Mouse (Mus musculus): ENCODE results near the gene Ccdc136.
A peak's percentile ranks its signal among the peaks of the same experiment; 100 is the strongest.

Ccdc136 gene

GRCm38 (mm10) chr6:29439251-29439650 lies 43.1 kb downstream of the Ccdc136 start:
- DNase-seq (ENCODE audit: low spot score) = no peak

- no peak for DNase-seq (ENCODE audit: low spot score)
Observed at GRCm38 (mm10) chr6:29439789-29440188, 43.7 kb downstream of the Ccdc136 start.

GRCm38 (mm10) chr6:29444773-29445172 lies 48.7 kb downstream of the Ccdc136 start:
- DNase-seq (ENCODE audit: low spot score) = no peak

GRCm38 (mm10) chr6:29445354-29445753 lies 49.2 kb downstream of the Ccdc136 start:
- DNase-seq (ENCODE audit: low spot score) = no peak

GRCm38 (mm10) chr6:29449858-29450257 lies 53.7 kb downstream of the Ccdc136 start:
- no peak for DNase-seq (ENCODE audit: low spot score)

- no peak for DNase-seq (ENCODE audit: low spot score)
Observed at GRCm38 (mm10) chr6:29450667-29451066, 54.6 kb downstream of the Ccdc136 start.

GRCm38 (mm10) chr6:29461502-29461901 lies 65.4 kb downstream of the Ccdc136 start:
- no peak for DNase-seq (ENCODE audit: low spot score)

GRCm38 (mm10) chr6:29463388-29463787 lies 67.3 kb downstream of the Ccdc136 start:
- DNase-seq (ENCODE audit: low spot score) = no peak

GRCm38 (mm10) chr6:29467583-29468354 lies 71.7 kb downstream of the Ccdc136 start, which contains the start of gene Atp6v1f:
Atp6v1f (plus strand) TSS chr6:29467718.
- DNase-seq (ENCODE audit: low spot score) = peak; percentile 87

GRCm38 (mm10) chr6:29468851-29469250 lies 72.7 kb downstream of the Ccdc136 start:
- no peak for DNase-seq (ENCODE audit: low spot score)

GRCm38 (mm10) chr6:29471137-29471536 lies 75.0 kb downstream of the Ccdc136 start, which contains the start of gene Atp6v1fnb:
Atp6v1fnb (plus strand) TSS chr6:29471437.
- DNase-seq (ENCODE audit: low spot score) = no peak

GRCm38 (mm10) chr6:29473941-29474691 lies 78.0 kb downstream of the Ccdc136 start:
- peak; percentile 75 for DNase-seq (ENCODE audit: low spot score)

- no peak for DNase-seq (ENCODE audit: low spot score)
Observed at GRCm38 (mm10) chr6:29474736-29475135, 78.6 kb downstream of the Ccdc136 start.

Measured in ovary, adult 18-20 months (tissue).